Mouse (Mus musculus) B cell, adult 2 months (primary cell): ENCODE data around the gene Cmah.
A peak's percentile ranks its signal among the peaks of the same experiment; 100 is the strongest.

Source experiments
- DNase-seq, 2 experiments: peaks; one replicate each; pipeline ENCODE4 v3.0.0; 2022

The Cmah gene

DNA sequence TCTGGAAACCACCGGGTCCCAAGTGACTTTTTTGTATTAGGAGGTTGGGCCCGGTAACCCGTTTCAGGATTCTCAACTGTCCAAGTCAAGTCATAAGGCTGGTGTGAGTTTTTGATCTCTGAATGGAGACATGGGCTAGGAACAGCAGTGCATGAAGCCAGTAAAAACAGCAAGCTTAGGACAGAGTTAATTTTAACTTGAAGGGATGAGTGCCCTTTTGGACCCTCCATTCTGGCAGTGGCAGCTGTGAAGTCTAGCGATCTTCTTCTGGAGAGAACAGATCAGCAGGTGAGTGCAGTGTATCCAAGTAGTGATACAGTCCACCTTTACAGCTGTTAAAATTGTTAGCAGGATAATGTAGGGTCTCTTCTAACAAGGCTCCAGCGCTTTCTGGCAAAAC, at the start of gene Cmah:
Cmah (plus strand) TSS at position 204 of the 400 bp plus-strand sequence.
- no peak for DNase-seq

DNA sequence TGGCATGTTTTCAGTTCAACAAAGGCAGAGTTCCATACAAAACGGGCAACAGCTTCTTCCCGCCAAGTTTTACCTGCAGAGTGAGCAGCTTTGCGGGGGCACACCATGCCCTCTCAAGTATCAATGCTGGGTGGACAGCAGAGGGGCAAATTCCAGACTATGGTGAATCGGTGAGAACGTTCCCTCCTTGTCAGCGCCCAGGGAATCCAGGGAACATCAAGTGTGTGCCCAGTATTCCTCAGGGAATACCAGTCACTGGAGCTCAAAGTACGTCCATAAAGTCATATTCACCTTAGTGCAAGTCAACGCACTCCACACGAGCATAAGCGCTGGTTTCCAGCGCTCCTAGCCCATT, 47.8 kb upstream of the Cmah start:
- DNase-seq = no peak

- peak in 1 of 2 experiments; percentile 7 for DNase-seq
Measured at GRCm38 (mm10) chr13:24279762-24280438, 47.3 kb upstream of the Cmah start.

- peak; percentile 77 to 78 for DNase-seq
Measured at GRCm38 (mm10) chr13:24280439-24281431, 46.5 kb upstream of the Cmah start, which contains the start of gene Carmil1. TSS of gene Carmil1 (minus strand) at chr13:24280795.

GRCm38 (mm10) chr13:24287381-24287780, 39.8 kb upstream of the Cmah start:
- no peak for DNase-seq

DNA sequence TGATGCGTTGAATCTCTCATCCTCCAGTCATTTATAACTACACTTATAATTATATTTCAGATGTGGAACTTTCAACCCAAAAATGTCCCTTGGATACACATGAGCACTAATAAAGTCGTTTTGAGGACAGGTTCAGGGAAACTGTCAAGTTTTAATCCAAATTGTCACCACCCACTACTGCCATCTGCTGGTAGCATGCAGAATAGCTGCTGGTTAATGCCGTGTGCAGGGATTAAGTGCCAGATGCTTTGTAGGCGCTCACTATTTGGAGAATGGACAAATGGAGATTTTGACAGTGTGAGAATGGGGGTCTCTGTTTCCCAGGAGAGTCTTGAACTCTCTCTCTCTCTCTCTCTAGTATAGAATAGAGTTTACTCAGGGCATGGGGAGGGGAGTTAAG, 30.0 kb upstream of the Cmah start:
- DNase-seq = peak; percentile 70 to 71

DNA sequence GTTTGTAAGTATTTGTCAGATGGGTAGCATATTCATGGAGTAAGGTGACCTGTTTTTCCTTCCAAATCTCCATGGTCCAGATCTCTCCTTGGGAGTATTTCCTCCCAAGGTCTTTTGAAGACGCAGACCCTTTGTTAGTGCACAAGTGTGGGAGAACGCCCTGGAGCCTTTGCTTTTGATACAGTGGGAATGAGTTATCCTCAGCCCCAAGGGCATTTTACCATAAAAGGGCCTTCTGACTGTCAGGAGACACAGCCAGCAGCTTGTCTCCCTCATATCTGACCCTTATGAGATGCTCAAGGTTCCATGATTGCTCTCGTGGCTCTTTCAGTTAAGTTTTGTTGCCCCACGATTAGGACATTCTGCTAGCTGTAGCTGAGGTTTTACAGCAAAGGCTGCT, 21.7 kb upstream of the Cmah start:
- DNase-seq = no peak

DNA sequence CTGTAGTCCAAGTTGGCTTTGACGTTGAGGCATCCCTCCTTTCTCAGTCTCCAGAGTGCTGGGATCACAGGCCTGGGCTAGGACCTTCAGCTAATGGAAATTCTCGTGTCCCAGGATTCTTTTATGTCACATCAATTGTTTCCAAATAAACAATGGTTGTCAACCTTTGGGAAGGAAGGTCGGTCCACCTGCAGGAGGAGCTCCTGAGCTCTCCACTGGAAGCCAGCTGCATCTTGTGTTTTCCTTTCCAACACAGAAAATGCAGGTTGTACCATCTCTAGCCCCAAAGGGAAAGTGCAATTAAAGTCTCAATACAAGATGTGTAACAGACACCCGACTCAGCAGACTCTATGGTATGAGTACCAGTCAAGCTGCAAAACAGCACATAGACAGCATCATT, 21.0 kb upstream of the Cmah start:
- peak; percentile 18 to 24 for DNase-seq

GRCm38 (mm10) chr13:24311011-24311940, 15.9 kb upstream of the Cmah start:
- no peak for DNase-seq

DNA sequence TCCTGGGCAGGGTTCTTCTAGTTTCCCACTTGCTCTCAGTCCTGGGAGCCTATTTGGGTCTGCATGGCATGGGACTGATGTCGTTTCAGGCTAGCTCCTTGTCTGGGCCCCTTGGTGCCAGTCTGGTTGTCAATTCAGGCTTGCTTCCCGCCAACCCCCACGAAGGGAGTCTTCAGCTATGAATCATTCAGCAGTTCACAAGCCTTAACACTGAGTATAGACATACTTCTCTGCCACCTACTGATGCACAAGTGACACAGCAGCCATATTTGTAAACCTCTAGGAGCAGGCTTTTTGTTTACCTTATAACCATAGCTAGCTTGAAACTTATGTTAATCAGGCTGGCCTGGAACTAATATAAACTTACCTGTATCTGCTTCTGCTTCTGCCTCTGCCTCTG, 10.6 kb upstream of the Cmah start:
- DNase-seq = no peak

DNA sequence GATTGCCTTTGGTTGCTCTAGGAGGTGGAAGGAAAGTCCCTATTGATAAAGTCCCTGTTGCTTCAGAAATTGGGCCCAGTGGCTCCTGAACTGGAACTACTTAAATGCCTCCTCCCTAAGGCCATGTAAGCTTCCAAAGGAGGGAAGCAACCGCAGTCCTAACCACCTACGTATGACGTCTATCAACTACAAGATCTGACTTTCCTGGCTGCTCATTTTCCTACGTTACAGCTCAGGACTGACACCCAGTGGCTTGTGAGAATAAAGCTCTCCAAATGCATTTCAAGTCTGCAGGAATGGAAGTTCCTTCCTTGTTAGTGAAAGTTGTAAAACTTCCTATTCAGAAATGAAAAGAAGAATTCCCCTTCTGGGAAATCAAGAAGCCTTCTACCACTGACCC, 8.6 kb upstream of the Cmah start:
- peak; percentile 15 to 29 for DNase-seq

DNA sequence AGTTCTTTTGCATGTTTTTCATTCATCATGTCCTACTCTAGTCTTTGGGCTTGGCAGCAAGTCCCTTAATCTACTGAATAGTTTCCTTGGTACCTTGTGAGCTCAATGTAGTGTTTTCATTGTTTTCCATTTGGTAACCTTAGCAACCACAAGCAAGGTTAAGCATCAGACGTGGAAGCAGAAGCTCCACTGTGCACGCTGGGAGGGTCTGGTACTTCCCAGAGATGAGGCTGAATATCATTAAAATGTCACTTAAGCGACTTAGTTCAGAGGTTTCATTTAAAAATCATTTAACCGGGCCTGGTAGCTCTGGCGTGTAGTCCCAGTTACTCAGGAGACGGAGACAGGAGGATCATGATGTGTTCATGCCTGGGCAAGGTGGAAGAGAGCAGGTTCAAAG, 5.9 kb upstream of the Cmah start:
- DNase-seq = no peak

GRCm38 (mm10) chr13:24328036-24328817, 1.0 kb downstream of the Cmah start:
- no peak for DNase-seq

DNA sequence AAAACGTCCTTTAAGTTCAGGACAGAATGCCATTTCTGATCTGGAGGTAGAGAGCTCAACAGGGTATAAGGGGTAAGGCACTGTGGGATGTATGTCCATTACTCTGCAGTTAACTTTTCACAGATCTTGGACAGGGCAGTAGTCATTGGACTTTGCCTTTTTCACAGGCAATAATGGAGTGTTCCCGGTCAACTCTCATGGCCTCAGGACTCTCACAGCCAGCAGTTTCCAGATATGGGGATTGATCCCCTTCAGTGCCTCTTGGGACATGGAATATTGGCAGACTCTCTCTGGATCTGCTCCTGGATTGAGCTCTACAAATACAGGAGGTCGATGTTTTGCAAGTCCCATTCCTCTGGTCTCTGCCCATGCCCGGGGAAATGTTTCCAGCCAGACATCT, 2.9 kb downstream of the Cmah start:
- DNase-seq = no peak

DNA sequence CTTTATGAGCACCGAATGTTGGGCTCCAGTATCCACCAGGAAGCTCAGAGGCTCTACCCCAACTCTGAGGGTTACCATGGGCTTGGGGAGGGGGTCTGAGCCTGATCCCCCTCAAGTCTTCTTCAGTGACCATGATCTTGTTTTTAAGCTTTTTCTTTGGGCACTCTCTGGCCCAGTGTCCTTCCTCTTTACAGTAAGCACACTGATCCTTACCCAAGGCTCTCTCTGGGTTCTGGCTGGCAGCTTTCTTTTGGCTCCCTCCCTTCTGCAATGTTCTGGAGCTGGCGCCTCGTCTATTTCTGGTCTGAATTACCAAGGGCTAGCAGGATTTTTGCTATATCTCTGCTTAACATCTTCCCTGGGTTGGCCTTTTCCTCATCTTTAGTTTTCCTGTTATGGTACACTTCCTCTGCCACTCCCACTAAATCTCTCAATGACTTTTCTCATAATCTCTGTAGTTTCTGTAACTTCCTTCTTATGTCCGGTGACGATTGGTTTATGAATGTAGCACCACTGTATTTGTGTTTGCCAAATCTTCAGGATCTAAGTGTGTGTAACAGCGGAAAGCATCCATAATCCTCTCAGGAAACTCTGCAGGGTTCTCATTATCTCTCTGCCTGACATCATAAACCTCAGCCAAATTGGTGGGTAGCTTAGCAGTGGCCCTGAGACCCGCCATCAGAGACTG, 3.8 kb downstream of the Cmah start:
- DNase-seq = no peak

GRCm38 (mm10) chr13:24332537-24332936, 5.3 kb downstream of the Cmah start:
- no peak for DNase-seq

DNA sequence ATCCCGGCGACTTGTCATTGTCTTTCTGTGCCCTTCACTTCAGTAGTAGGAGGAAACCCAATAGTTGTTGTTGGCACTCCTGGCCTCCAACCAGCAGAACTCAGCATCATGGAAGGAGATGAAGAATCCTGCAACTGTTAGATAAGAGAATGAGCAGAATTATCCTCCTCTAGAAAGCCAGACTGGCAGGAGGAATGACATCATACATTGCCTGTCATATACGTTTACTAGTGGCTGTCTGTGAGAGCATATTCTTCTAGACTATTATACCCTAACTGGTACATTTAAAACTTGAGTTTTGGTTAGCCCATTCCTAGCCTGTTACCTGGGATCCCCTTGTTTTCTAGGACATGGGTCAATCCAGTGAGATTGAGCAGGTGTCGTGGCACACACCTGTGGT, 9.6 kb downstream of the Cmah start:
- DNase-seq = no peak

- peak; percentile 69 for DNase-seq
Measured at GRCm38 (mm10) chr13:24337874-24338273, 10.7 kb downstream of the Cmah start.

DNA sequence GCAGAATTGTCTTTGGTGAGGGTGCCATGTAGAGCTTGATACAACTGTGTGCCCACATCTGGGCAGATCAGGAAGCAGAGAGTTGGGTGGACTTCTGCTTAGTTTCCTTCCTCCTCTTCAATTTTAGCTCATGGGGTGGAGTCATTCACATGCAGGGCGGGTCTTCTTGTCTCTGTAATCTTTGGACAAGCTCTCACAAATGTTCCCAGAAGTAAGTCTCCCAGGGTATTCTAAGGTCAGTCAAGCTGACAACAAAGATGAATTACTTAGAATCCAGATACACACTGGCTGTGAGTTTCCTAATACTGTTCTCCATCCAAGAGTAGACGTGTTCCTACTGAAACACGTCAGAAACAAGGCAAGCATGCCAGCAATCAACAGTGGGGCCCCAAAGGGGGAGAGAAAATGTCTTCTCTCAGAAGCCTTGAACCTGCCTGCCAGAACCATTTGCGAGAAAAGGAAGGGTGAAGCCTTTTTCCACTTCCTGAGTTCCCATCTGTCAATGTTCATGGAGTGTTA, 11.2 kb downstream of the Cmah start:
- peak in 1 of 2 experiments; percentile 58 for DNase-seq

DNA sequence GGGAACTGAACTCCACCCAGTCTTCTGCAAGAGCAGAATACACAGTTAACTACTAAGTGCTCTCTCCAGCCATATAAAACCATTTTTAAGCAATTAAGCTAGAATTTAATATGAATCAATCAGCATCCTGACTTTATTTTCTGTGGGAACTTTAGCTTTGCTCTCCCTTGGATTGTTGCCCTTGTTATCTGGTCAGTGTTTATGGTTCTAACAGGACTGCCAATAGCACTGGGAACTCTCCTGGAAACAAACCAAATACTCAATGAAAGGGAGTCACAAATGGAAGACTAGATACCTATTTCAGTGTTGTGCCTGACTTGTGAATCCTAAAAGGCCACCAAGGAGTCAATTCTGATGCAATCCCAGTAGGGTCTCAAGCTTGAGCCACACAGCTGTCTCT, 12.7 kb downstream of the Cmah start:
- DNase-seq = no peak

DNA sequence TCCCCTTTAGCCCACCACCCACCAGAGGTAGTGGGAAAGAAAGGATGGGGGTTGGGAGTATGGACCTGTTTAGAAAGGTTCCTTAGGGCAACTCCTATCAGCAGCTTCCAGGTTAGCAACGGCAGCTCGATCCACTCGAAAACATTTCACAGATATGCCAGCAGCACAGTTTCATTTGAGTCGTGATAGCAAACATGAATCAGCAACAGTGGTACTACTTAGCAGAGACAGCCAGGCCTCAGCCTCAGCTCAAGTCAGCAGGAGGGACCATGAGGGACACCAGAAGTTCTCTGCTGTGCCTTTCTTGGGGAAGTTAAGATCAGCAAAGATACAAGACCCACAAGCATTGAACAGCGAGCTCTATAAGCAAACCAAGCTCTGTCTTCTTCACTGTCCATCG, 13.3 kb downstream of the Cmah start:
- no peak for DNase-seq
